In genomic region chr7:49467861-49468260, GRCm38 (mm10) we compare ENCODE assay signal across 8 mouse cellular contexts.
DNase-seq lines count a peak whose midpoint lies in the region; ATAC-seq and TF ChIP-seq lines count a peak whose summit lies in the region.

No protein-coding gene starts in this region.

- no peak for TF ChIP-seq POLR2A in brain, embryonic 14.5 days (IDR thresholded peaks at IDR 0.05; ENCODE audit: borderline replicate concordance, extremely low read depth, insufficient read depth, insufficient read length, poor library complexity, severe bottlenecking)
- TF ChIP-seq POLR2A in kidney, adult 2 months (IDR thresholded peaks at IDR 0.05; ENCODE audit: low read depth, low read length) = no peak

- peak; percentile 87 for ATAC-seq in lung, embryonic 14.5 days (ENCODE audit: insufficient read depth)
- ATAC-seq in neutrophil, adult 5-6 weeks (ENCODE audit: extremely low read depth, insufficient number of reproducible peaks, low FRiP score, poor library complexity, severe bottlenecking) = peak; percentile 64

- peak; percentile 73; the same call in 1 of the 2 replicates for TF ChIP-seq CTCF in brain, embryonic 14.5 days (IDR thresholded peaks at IDR 0.05; ENCODE audit: borderline replicate concordance, extremely low read depth, insufficient read depth, insufficient read length)
- peak; percentile 79 for TF ChIP-seq CTCF in kidney, adult 2 months (conservative IDR thresholded peaks at IDR 0.05; ENCODE audit: insufficient read depth, insufficient read length, low read depth, low read length)
- peak; percentile 94 for TF ChIP-seq CTCF in lung, embryonic 14.5 days (IDR thresholded peaks at IDR 0.05; ENCODE audit: low read depth)

- no peak overlapping the region for H3K4me3 ChIP-seq in kidney, adult 2 months (ENCODE audit: insufficient read depth, low read depth, low read length)
- H3K4me3 ChIP-seq in lung, embryonic 14.5 days (ENCODE audit: low read depth, low read length) = no peak overlapping the region

- no peaks in the 10 kb centered on the region for H3K9me3 ChIP-seq in lung, embryonic 14.5 days (ENCODE audit: low read depth, low read length)

- peak; percentile 45 to 73 for DNase-seq in left cerebral cortex, postnatal 25 days (ENCODE audit: low spot score in 2 of 2)
- no peak for DNase-seq in left cerebral cortex, postnatal 36 days (ENCODE audit: low spot score in 2 of 2)
- peak; percentile 79 for DNase-seq in brain, embryonic 14.5 days (ENCODE audit: low read depth)
- peak; percentile 57 for DNase-seq in forelimb bud, embryonic 11.5 days (ENCODE audit: low read depth, low spot score)
- peak; percentile 80 for DNase-seq in kidney, adult 2 months
- peak; percentile 90 for DNase-seq in lung, embryonic 14.5 days
- DNase-seq in urinary bladder, postnatal 4 days (ENCODE audit: low spot score in 2 of 2) = no peak

- H3K9ac ChIP-seq in lung, embryonic 14.5 days = no peak overlapping the region

- 12% methylated on average over 10 of the region's 10 CpGs for WGBS in kidney, adult 2 months
- WGBS in lung, embryonic 14.5 days = 24% methylated on average over 10 of the region's 10 CpGs

- intact Hi-C loops in left cerebral cortex, postnatal 25 days (cut with DNase I) = no loop called here
- intact Hi-C loops in left cerebral cortex, postnatal 36 days (cut with DNase I) = no loop called here

- no peaks in the 10 kb centered on the region for H3K27me3 ChIP-seq in kidney, adult 2 months (replicated peaks; ENCODE audit: control insufficient read depth, insufficient read depth, low read length)
- H3K27me3 ChIP-seq in lung, embryonic 14.5 days (ENCODE audit: insufficient read depth, low read length) = no peaks in the 10 kb centered on the region

- H3K27ac ChIP-seq in kidney, adult 2 months (ENCODE audit: insufficient read depth, low read depth, low read length) = no peak overlapping the region
- no peak overlapping the region for H3K27ac ChIP-seq in lung, embryonic 14.5 days (ENCODE audit: low read depth)

- peak overlapping the region; percentile 8; the same call in 1 of the 2 replicates for H3K4me2 ChIP-seq in lung, embryonic 14.5 days

- no peaks in the 10 kb centered on the region for H3K4me1 ChIP-seq in kidney, adult 2 months (ENCODE audit: control insufficient read depth, insufficient read depth, low read length)
- H3K4me1 ChIP-seq in lung, embryonic 14.5 days (ENCODE audit: insufficient read depth) = no peaks in the 10 kb centered on the region

- no peaks in the 10 kb centered on the region for H3K36me3 ChIP-seq in kidney, adult 2 months (ENCODE audit: control insufficient read depth, insufficient read depth, low read length)
- peaks cover 6% of the 10 kb centered on the region; the same call in 1 of the 2 replicates for H3K36me3 ChIP-seq in lung, embryonic 14.5 days (ENCODE audit: insufficient read depth)

Comparison
In these comparisons a context has a peak if more than half of its experiments do, and no peak if none do; other contexts are left out.
1. DNase-seq: peak in left cerebral cortex, postnatal 25 days (2 of 2), brain, embryonic 14.5 days (single experiment), forelimb bud, embryonic 11.5 days (single experiment), kidney, adult 2 months (single experiment) and lung, embryonic 14.5 days (single experiment); none in left cerebral cortex, postnatal 36 days (0 of 2) and urinary bladder, postnatal 4 days (0 of 2).
2. Peak in every context shown above with its lines, with median percentiles within 50 percentile points of each other: CTCF ChIP-seq.